Mouse (Mus musculus): ENCODE measurements around the gene Clstn2. TPM values are rescaled to one million over a fixed set of nuclear protein-coding genes. Genes with fewer than 3 reads are reported as not detected.

Clstn2 gene
- polyA plus RNA-seq, 1 experiment = not detected

GRCm38 (mm10) chr9:97660989-97661388 lies 372.0 kb downstream of the Clstn2 start:
- WGBS = 89% methylated on average over 4 of the region's 4 CpGs
- no peak for TF ChIP-seq POLR2A (IDR thresholded peaks at IDR 0.05; ENCODE audit: insufficient read depth, low read depth, low read length)
- no peak for TF ChIP-seq CTCF (IDR thresholded peaks at IDR 0.05; ENCODE audit: insufficient read depth, low read depth, low read length)
- H3K4me1 ChIP-seq (ENCODE audit: control insufficient read depth, insufficient read depth, low read length) = no peaks in the 10 kb centered on the region

GRCm38 (mm10) chr9:97658736-97659135 lies 374.2 kb downstream of the Clstn2 start:
- H3K4me3 ChIP-seq (ENCODE audit: insufficient read depth, low read depth, low read length) = no peak overlapping the region
- no peak overlapping the region for H3K27ac ChIP-seq (ENCODE audit: insufficient read depth, low read depth, low read length)
- no peaks in the 10 kb centered on the region for H3K4me1 ChIP-seq (ENCODE audit: control insufficient read depth, insufficient read depth, low read length)
- TF ChIP-seq CTCF (IDR thresholded peaks at IDR 0.05; ENCODE audit: insufficient read depth, low read depth, low read length) (no peak), POLR2A (IDR thresholded peaks at IDR 0.05; ENCODE audit: insufficient read depth, low read depth, low read length) (no peak)
- WGBS = 90% methylated on average over 3 of the region's 3 CpGs

More at GRCm38 (mm10) chr9:97660989-97661388, 372.0 kb downstream of the Clstn2 start:
- Histone ChIP-seq H3K27ac (ENCODE audit: insufficient read depth, low read depth, low read length) (no peak overlapping the region), H3K4me3 (ENCODE audit: insufficient read depth, low read depth, low read length) (no peak overlapping the region)

- no peak for TF ChIP-seq CTCF (IDR thresholded peaks at IDR 0.05; ENCODE audit: insufficient read depth, low read depth, low read length)
- TF ChIP-seq POLR2A (IDR thresholded peaks at IDR 0.05; ENCODE audit: insufficient read depth, low read depth, low read length) = no peak
- WGBS = 41% methylated on average over 3 of the region's 3 CpGs
- no peak overlapping the region for H3K4me3 ChIP-seq (ENCODE audit: insufficient read depth, low read depth, low read length)
- no peaks in the 10 kb centered on the region for H3K4me1 ChIP-seq (ENCODE audit: control insufficient read depth, insufficient read depth, low read length)
- H3K27ac ChIP-seq (ENCODE audit: insufficient read depth, low read depth, low read length) = no peak overlapping the region
Observed at GRCm38 (mm10) chr9:97648409-97648808, 384.6 kb downstream of the Clstn2 start.

- no peaks in the 10 kb centered on the region for H3K4me1 ChIP-seq (ENCODE audit: control insufficient read depth, insufficient read depth, low read length)
- TF ChIP-seq CTCF (IDR thresholded peaks at IDR 0.05; ENCODE audit: insufficient read depth, low read depth, low read length) = no peak
- no peak for TF ChIP-seq POLR2A (IDR thresholded peaks at IDR 0.05; ENCODE audit: insufficient read depth, low read depth, low read length)
- WGBS = 88% methylated on average over 3 of the region's 3 CpGs
- no peak overlapping the region for H3K4me3 ChIP-seq (ENCODE audit: insufficient read depth, low read depth, low read length)
- no peak overlapping the region for H3K27ac ChIP-seq (ENCODE audit: insufficient read depth, low read depth, low read length)
Observed at GRCm38 (mm10) chr9:97645746-97646145, 387.2 kb downstream of the Clstn2 start.

GRCm38 (mm10) chr9:97642396-97642795 lies 390.6 kb downstream of the Clstn2 start:
- 87% methylated on average over 7 of the region's 7 CpGs for WGBS
- Histone ChIP-seq H3K27ac (ENCODE audit: insufficient read depth, low read depth, low read length) (no peak overlapping the region), H3K4me3 (ENCODE audit: insufficient read depth, low read depth, low read length) (no peak overlapping the region)

GRCm38 (mm10) chr9:97639967-97640549 lies 392.9 kb downstream of the Clstn2 start:
- H3K27ac ChIP-seq (ENCODE audit: insufficient read depth, low read depth, low read length) = no peak overlapping the region
- TF ChIP-seq CTCF (IDR thresholded peaks at IDR 0.05; ENCODE audit: insufficient read depth, low read depth, low read length) (no peak), POLR2A (IDR thresholded peaks at IDR 0.05; ENCODE audit: insufficient read depth, low read depth, low read length) (no peak)
- H3K4me3 ChIP-seq (ENCODE audit: insufficient read depth, low read depth, low read length) = no peak overlapping the region
- WGBS = 88% methylated on average over 6 of the region's 6 CpGs
- H3K4me1 ChIP-seq (ENCODE audit: control insufficient read depth, insufficient read depth, low read length) = no peaks in the 10 kb centered on the region

More at GRCm38 (mm10) chr9:97642396-97642795, 390.6 kb downstream of the Clstn2 start:
- TF ChIP-seq CTCF (IDR thresholded peaks at IDR 0.05; ENCODE audit: insufficient read depth, low read depth, low read length) (no peak), POLR2A (IDR thresholded peaks at IDR 0.05; ENCODE audit: insufficient read depth, low read depth, low read length) (no peak)
- H3K4me1 ChIP-seq (ENCODE audit: control insufficient read depth, insufficient read depth, low read length) = no peaks in the 10 kb centered on the region

- TF ChIP-seq CTCF (IDR thresholded peaks at IDR 0.05; ENCODE audit: insufficient read depth, low read depth, low read length) = no peak
- no peak for TF ChIP-seq POLR2A (IDR thresholded peaks at IDR 0.05; ENCODE audit: insufficient read depth, low read depth, low read length)
- no peak overlapping the region for H3K4me3 ChIP-seq (ENCODE audit: insufficient read depth, low read depth, low read length)
- H3K27ac ChIP-seq (ENCODE audit: insufficient read depth, low read depth, low read length) = no peak overlapping the region
Observed at GRCm38 (mm10) chr9:97638683-97639354, 394.2 kb downstream of the Clstn2 start.

GRCm38 (mm10) chr9:97635351-97635750 lies 397.6 kb downstream of the Clstn2 start:
- TF ChIP-seq POLR2A (IDR thresholded peaks at IDR 0.05; ENCODE audit: insufficient read depth, low read depth, low read length) = no peak
- TF ChIP-seq CTCF (IDR thresholded peaks at IDR 0.05; ENCODE audit: insufficient read depth, low read depth, low read length) = no peak
- WGBS = 88% methylated on average over 4 of the region's 4 CpGs
- Histone ChIP-seq H3K27ac (ENCODE audit: insufficient read depth, low read depth, low read length) (no peak overlapping the region), H3K4me1 (ENCODE audit: control insufficient read depth, insufficient read depth, low read length) (no peaks in the 10 kb centered on the region), H3K4me3 (ENCODE audit: insufficient read depth, low read depth, low read length) (no peak overlapping the region)

More at GRCm38 (mm10) chr9:97638683-97639354, 394.2 kb downstream of the Clstn2 start:
- no peaks in the 10 kb centered on the region for H3K4me1 ChIP-seq (ENCODE audit: control insufficient read depth, insufficient read depth, low read length)
- WGBS = 94% methylated on average over 9 of the region's 9 CpGs

GRCm38 (mm10) chr9:97634831-97635230 lies 398.1 kb downstream of the Clstn2 start:
- WGBS = 51% methylated on average over 3 of the region's 3 CpGs

More at GRCm38 (mm10) chr9:97634831-97635230, 398.1 kb downstream of the Clstn2 start:
- TF ChIP-seq CTCF (IDR thresholded peaks at IDR 0.05; ENCODE audit: insufficient read depth, low read depth, low read length) (no peak), POLR2A (IDR thresholded peaks at IDR 0.05; ENCODE audit: insufficient read depth, low read depth, low read length) (no peak)
- H3K4me1 ChIP-seq (ENCODE audit: control insufficient read depth, insufficient read depth, low read length) = no peaks in the 10 kb centered on the region
- no peak overlapping the region for H3K4me3 ChIP-seq (ENCODE audit: insufficient read depth, low read depth, low read length)
- H3K27ac ChIP-seq (ENCODE audit: insufficient read depth, low read depth, low read length) = no peak overlapping the region

All from olfactory bulb, adult 2 months (tissue).